Mouse (Mus musculus): ENCODE measurements around the gene Wbp4.

DNA sequence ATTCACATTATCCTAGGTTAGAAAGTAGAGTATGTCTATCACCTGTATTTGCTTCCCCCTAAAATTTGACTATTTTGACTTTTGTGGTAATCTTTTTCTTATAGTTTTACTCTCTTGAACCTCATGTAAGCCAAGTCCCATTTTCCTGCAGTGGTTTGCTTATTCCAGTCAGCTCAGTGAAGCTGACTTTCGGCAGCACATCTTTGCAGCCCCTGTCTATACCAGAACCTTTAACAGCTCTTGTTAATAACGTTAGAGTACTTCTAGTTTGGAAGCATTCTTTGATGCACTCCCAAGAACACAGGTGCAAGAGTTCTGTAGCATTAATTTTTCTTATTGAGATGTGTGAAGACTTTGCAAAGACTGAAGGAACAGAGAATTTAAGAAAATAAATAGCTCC lies 36.8 kb upstream of the Wbp4 start:
- TF ChIP-seq CTCF (IDR thresholded peaks at IDR 0.05; ENCODE audit: borderline replicate concordance, insufficient read depth, low read length), result no peak
- no peak for TF ChIP-seq POLR2A (IDR thresholded peaks at IDR 0.05; ENCODE audit: low read depth, low read length)
